Mouse (Mus musculus): ENCODE measurements at regions not wholly inside any gene's neighbourhood (a gene's known extent, or its start where the extent isn't known, plus 50 kb on each side); places are given as distances from the start of the nearest gene placed in this dataset.
A peak's percentile ranks its signal among the peaks of the same experiment; 100 is the strongest.

DNA sequence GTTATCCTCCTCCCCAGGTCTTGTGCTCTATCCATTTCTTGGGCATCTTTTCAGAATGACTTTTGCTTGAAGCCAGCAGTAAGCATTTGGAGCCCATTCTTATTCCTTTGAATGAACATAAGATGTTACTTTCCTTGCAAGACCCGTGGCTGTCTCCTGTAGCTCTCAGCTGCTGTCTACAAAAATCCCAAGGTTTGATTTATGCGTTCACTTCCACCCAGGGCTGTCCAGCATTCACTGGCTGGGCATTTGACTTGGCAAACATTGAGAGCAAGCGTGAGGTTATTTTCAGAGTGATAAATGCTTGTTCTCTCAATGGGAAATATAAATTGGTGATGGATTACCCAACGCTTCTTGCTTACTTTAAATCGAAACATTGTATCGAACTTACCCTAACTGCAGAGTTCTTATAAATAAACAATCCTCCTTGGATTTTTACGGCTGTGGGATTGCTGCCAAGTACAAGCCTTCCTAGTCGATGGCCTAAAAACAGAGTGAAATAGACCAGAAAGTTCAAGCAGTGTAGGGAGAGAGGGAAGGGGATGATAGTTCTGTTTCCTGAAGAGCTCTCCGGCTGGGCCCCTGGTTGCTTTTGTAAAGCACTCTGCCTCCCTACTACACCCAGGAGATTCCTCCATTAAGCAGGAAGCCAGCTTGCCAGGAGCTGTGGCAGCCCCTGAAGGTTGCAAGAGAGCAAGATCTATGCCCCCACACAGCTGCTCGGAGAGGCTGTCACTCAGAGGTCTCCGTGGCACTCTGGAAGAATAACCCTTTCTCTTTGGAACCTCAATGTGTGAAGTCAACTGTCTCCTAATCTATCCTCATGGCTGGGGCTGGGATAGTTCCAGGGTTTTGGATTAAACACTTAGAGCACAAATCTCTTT is 210.1 kb downstream of the Mex3b start:
- DNase-seq (ENCODE audit: low spot score): peak; percentile 63

- no peak for DNase-seq (ENCODE audit: low spot score)
Measured at GRCm38 (mm10) chr7:83077919-83078265, 210.8 kb downstream of the Mex3b start.

DNA sequence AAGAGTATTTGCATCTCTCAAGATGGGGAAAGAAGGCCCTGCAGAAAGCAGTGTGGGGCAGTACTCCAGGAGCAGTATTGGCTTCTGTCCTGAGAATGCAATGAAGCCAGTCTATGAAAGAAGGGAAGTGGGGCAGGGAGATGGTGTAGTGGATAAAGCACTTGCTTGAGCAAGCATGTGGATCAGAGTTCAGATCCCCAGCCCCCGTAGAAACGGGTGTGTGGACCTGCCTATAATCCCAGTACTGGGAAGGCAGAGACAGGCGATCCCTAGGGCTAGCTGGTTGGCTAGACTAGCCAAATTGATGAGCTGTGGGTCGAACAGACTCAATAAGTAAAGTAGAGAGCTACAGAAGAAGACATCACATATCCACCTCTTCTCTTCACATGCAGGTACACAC is 211.6 kb downstream of the Mex3b start:
- no peak for DNase-seq (ENCODE audit: low spot score)

DNA sequence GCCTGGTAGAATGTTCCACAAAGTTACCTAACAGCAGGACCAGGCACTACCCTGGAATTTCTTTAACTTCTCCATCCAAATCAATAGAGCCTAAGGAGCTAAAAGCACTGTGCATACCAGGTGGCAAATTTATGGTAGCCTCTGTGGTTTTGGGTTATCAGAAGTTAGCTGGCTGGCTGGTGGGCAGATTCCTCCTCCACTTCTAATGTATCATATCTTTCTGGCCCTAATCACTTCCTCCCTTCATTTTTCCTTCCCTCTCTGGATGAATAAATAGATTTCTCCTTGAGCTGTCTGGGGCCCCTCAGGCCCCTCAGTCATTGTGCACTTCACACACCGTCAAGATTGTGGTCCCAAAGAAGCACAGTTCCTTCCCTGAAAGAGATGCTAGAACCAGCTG is 212.7 kb downstream of the Mex3b start:
- DNase-seq (ENCODE audit: low spot score): no peak

GRCm38 (mm10) chr7:83084496-83085082 is 217.5 kb downstream of the Mex3b start:
- no peak for DNase-seq (ENCODE audit: low spot score)

DNA sequence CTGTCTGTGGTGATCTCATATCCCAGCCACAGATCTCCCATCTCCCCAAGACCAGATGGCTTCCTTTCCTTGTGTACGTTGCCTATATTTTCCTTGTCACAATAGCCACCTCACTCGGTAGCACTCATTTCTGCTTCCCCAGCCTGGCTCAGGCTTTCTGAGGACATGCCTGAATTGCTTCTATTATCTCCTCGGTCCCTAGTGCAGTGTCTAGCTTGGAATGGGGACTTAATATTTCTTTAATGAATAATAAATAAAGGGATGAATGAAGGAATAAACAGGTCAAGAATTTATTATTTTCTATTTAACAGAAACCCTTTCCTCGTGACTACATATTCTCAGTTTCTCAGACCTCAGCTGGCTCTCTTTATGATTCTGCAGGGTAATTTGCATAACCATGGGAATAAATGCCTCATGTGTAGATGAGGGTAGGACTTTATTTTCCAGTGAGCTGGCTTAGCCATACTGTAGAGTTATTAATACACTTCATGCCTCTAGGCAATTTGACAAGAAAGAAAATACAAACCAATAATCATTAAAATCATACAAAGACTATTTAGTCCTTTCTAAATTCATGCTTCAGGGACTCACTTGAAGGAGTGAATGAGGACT is 218.5 kb downstream of the Mex3b start:
- DNase-seq (ENCODE audit: low spot score): no peak

- no peak for DNase-seq (ENCODE audit: low spot score)
Measured at GRCm38 (mm10) chr7:83087408-83087807, 220.3 kb downstream of the Mex3b start.

DNA sequence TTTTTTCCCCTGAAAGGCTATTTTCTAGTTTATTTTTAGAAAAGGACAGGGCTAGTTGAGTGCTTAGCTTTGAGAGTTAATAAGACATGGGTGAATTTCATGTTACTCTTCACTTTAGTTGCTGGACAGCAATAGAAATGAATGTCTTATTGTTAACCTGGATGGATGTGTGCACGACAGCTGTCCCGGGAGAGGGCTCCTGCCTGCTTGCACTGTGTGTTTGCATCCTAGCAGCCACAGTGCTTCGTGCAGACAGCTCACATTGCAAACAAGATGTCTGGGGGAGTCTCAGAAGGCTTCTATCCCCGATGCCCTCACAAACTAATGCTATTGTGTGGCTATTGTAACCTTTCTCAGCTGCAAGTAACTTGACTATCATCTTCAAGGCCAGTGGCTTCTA is 221.0 kb downstream of the Mex3b start:
- DNase-seq (ENCODE audit: low spot score): no peak

DNA sequence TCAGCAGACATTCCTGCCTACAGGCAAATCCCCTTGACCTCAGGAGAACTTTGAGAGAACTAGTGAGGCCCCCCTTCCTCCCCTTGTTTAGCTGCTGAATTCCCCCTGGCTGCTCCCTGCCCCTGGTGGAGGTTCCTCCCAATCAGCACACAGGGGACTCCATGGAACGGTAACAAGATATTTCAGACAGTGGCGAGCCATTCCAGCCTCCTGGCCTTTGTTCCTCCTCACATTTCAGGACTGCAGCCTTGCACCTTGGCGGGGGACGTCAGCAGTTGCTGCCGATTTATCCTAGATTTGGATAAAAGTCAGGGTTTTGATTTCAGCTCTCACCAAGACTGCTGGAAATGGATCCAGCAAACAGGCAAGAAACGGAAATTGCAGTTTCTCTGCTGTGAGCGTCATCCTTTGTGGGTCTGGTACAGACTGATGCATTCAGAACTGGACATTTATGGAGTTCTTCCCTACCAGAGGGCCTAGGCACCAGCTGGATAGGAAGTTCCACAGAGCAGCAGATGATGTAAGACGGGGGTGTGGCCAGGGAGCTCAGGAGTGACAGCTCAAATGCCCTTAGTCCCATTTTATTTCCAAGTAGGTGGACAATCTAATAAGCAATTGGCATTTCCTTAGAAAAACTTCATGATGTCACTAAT is 222.3 kb downstream of the Mex3b start:
- peak; percentile 68 for DNase-seq (ENCODE audit: low spot score)

GRCm38 (mm10) chr7:83093923-83094355 is 226.8 kb downstream of the Mex3b start:
- DNase-seq (ENCODE audit: low spot score): peak; percentile 58

DNA sequence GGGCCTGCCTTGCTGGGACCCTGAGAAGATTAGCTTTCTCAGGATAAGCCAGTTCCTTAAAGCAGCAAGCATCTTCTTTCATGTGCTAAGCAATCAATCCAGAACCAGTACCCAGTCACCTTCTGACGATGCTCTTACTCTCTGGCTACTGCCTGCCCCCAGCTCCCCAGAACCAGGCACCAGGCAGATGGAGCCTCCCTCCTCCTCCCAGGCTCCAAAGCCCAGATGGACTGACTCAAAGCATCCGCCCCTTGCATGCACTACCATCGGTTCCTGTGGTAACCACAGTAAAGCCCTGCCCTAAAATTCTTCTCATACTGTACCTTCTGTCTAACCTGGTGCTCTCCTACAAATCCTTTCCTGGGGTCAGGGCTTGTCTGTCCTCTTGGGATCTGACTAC is 227.8 kb downstream of the Mex3b start:
- no peak for DNase-seq (ENCODE audit: low spot score)

GRCm38 (mm10) chr7:83095593-83095992 is 228.5 kb downstream of the Mex3b start:
- DNase-seq (ENCODE audit: low spot score): no peak

DNA sequence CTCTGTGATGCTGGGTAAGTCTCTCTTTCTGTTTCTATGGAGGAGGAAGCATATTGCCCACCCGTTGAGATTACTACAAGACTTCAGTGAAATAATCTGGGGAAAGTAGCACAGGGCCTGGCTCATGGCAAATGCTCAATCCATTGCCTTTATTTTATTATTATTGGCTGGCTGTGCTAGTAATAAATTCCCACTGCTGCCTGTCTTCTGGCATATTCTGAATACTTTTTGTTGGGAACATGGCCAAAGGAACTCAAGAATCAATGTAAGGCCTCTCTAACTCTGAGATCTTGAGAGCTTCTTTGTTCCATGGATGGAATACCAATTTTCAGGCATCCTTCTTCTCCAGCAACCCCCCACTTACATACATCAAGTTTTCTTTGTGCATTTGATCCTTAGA is 237.3 kb downstream of the Mex3b start:
- DNase-seq (ENCODE audit: low spot score): no peak

GRCm38 (mm10) chr7:83105672-83106071 is 238.5 kb downstream of the Mex3b start:
- DNase-seq (ENCODE audit: low spot score): no peak

DNA sequence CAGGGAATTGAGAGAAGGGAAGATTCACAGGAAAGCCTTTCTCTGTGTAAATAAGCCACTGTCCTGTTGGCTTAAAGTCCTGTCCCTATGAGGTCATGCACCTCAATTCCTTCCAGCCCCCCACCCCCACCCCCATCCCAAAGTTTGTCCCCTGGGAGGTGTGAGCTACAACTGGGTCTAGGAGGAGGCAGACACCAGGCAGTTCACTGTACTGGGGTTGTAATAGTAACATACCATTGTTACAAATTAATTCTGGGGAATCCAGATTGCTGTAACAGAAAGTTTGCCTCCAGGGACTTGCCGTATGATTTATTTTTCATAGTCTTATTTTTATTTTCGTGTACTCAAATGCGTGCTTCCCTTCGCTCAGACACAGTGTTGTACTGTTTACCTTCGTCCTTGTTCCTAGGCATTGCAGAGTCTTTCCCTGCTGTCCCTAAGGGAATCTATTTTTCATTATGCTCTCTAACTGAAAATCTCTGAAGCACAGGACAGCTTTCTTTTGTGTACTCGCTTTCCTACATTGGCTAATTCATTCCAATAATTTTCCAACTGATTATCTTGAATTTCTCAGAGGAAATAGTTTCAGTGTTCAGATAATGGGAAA is 244.2 kb downstream of the Mex3b start:
- no peak for DNase-seq (ENCODE audit: low spot score)

DNA sequence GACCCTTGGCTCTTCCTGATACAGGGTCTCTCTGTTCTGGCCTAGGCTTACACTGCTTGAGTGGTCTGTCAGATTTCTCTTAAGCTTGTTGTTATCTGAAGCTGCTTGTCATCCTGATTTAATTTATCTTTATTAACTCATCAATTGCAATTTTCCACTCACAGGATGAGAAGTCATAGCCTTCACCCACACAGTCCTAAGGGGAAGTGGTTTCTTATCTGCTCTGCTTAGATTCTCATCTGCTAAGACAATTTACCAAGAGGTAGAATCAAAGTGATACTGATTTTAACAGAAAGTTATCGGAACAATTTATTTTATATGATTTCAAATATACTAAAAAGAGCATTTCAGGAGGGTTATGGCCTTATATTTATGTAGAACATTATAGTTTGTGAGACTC is 249.4 kb downstream of the Mex3b start:
- no peak for DNase-seq (ENCODE audit: low spot score)

- no peak for DNase-seq (ENCODE audit: low spot score)
Measured at GRCm38 (mm10) chr7:83117065-83117464, 249.9 kb downstream of the Mex3b start.

DNA sequence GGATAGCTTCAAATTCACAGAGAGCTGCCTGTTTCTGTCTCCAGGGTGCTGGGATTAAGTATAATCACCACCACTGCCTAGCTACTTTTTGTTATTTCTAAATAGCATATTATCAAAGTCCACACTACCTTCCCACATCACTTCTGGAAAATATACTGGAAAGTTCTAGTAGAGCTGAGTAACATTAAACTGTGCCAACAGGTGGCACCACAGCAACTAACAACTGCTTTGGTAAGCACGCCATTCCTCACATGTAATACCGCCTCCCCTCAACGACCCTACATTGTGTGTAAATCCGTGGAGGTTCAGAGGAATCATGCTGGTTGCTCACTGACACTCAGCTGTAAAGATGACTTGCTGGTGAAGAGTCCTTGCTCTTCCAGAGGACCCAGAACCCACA is 259.1 kb downstream of the Mex3b start:
- DNase-seq (ENCODE audit: low spot score): no peak

GRCm38 (mm10) chr7:83140216-83140615 is 273.1 kb downstream of the Mex3b start:
- peak; percentile 32 for DNase-seq (ENCODE audit: low spot score)

GRCm38 (mm10) chr7:83140658-83141057 is 273.5 kb downstream of the Mex3b start:
- DNase-seq (ENCODE audit: low spot score): no peak

DNA sequence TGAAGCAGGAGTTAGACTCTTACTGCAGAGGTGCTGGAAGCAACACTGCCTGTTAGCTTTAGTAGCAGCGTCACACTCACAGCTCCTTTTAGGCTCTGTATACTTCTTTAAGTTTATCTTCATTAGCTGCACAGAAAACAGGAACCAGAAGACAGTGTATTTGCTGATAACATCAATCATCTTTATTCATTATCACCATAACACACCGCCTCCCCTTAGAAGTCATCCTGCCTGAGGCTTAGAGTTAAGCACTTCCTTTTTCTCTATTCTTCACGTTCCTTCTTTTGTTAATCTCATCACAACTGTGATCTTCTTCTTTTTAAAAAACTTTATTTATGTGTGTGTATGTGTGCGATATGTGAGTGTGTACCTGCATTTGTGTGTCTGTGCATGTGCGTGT is 276.9 kb downstream of the Mex3b start:
- DNase-seq (ENCODE audit: low spot score): no peak

GRCm38 (mm10) chr7:83145551-83145950 is 278.4 kb downstream of the Mex3b start:
- DNase-seq (ENCODE audit: low spot score): no peak
